Mouse (Mus musculus) myocyte (in vitro differentiated cells): ENCODE results near the gene Nuak1. TPM values are rescaled to one million over a fixed set of nuclear protein-coding genes. Genes with fewer than 3 reads are reported as not detected.

ENCODE experiments used
- H3K27me3 ChIP-seq: one replicate; pipeline ENCODE4 v1.6.1; 2011; ENCODE audit not compliant: control insufficient read depth, insufficient read depth, insufficient read length
- H3K36me3 ChIP-seq: one replicate; pipeline ENCODE4 v1.6.1; 2011; ENCODE audit not compliant: control insufficient read depth, insufficient read depth
- H3K4me2 ChIP-seq: one replicate; pipeline ENCODE4 v1.6.1; 2011; ENCODE audit warnings: low read depth, control low read depth
- H3K4me3 ChIP-seq: one replicate; pipeline ENCODE4 v1.5.1; 2011; ENCODE audit warnings: mild to moderate bottlenecking, control low read depth, moderate library complexity
- H3K79me2 ChIP-seq: one replicate; pipeline ENCODE4 v1.6.1; 2011; ENCODE audit not compliant: control insufficient read depth, insufficient read depth
- H3ac ChIP-seq: one replicate; pipeline ENCODE4 v1.6.1; 2011; ENCODE audit not compliant: control insufficient read depth, insufficient read length
- CEBPB ChIP-seq: IDR thresholded peaks from 2 replicates; pipeline ENCODE4 v1.6.1; 2011; ENCODE audit warnings: mild to moderate bottlenecking, moderate library complexity; ENCODE audit not compliant: poor library complexity, insufficient read depth, severe bottlenecking
- E2F4 ChIP-seq: IDR thresholded peaks from one replicate; pipeline ENCODE4 v1.6.1; 2011; ENCODE audit warnings: mild to moderate bottlenecking, control low read depth, moderate library complexity; ENCODE audit not compliant: insufficient read depth
- MAX ChIP-seq: IDR thresholded peaks from one replicate; pipeline ENCODE4 v1.6.1; 2011; ENCODE audit warnings: low read depth, mild to moderate bottlenecking, control low read depth
- MYOD1 ChIP-seq, 3 experiments: IDR thresholded peaks; one replicate each; pipeline ENCODE4 v1.6.1; 2011; ENCODE audit warnings: control low read depth in 2 of 3, low read depth in 2 of 3, mild to moderate bottlenecking in 2 of 3, moderate library complexity in 1 of 3; ENCODE audit not compliant: insufficient read length in 2 of 3, control insufficient read depth in 1 of 3
- MYOG ChIP-seq, 3 experiments: IDR thresholded peaks; one replicate each; pipeline ENCODE4 v1.6.1; 2011; ENCODE audit warnings: control low read depth in 2 of 3, low read depth in 2 of 3, mild to moderate bottlenecking in 2 of 3; ENCODE audit not compliant: insufficient read length in 2 of 3, control insufficient read depth in 1 of 3, insufficient read depth in 1 of 3
- POLR2A ChIP-seq: IDR thresholded peaks from one replicate; pipeline ENCODE4 v1.6.1; 2011; ENCODE audit warnings: low read depth, mild to moderate bottlenecking, control low read depth, moderate library complexity; ENCODE audit not compliant: insufficient read length
- POLR2AphosphoS2 ChIP-seq: IDR thresholded peaks from one replicate; pipeline ENCODE4 v1.6.1; 2011; ENCODE audit warnings: low read depth, control low read depth; ENCODE audit not compliant: insufficient read length
- REST ChIP-seq: IDR thresholded peaks from one replicate; pipeline ENCODE4 v1.6.1; 2011; ENCODE audit warnings: mild to moderate bottlenecking, control low read depth, moderate library complexity; ENCODE audit not compliant: insufficient read depth, insufficient read length
- SRF ChIP-seq: IDR thresholded peaks from one replicate; pipeline ENCODE4 v1.6.1; 2011; ENCODE audit warnings: low read depth; ENCODE audit not compliant: control insufficient read depth, insufficient read length
- TCF12 ChIP-seq: IDR thresholded peaks from one replicate; pipeline ENCODE4 v1.6.1; 2011; ENCODE audit warnings: mild to moderate bottlenecking, control low read depth; ENCODE audit not compliant: poor library complexity, insufficient read depth, severe bottlenecking
- TCF3 ChIP-seq: IDR thresholded peaks from one replicate; pipeline ENCODE4 v1.6.1; 2011; ENCODE audit warnings: low read depth, control low read depth; ENCODE audit not compliant: insufficient read length
- USF1 ChIP-seq: IDR thresholded peaks from one replicate; pipeline ENCODE4 v1.6.1; 2011; ENCODE audit warnings: low read depth, mild to moderate bottlenecking, control low read depth, moderate library complexity
- polyA plus RNA-seq: library from polyadenylated mRNA; unstranded; fragments of >200 nt; fragmentation: generic; extraction: Trizol; gene quantifications from one replicate; pipeline ENCODE4 v1.2.1, GENCODE M21; 2012; ENCODE audit warnings: missing spikeins

Nuak1 gene
- polyA plus RNA-seq, 1 experiment, result 21.8 TPM

- no peaks in the 10 kb centered on the region for H3K27me3 ChIP-seq
- TF ChIP-seq TCF12 (no peak), POLR2A (no peak), E2F4 (no peak), REST (no peak), USF1 (peak; percentile 73), CEBPB (no peak)
- H3K79me2 ChIP-seq, result no peaks in the 10 kb centered on the region
- H3ac ChIP-seq, result no peak overlapping the region
- no peak overlapping the region for H3K4me3 ChIP-seq
- no peak overlapping the region for H3K4me2 ChIP-seq
- H3K36me3 ChIP-seq, result no peaks in the 10 kb centered on the region
Observed at GRCm38 (mm10) chr10:84465511-84465910, 25.1 kb upstream of the Nuak1 start.

GRCm38 (mm10) chr10:84460420-84461101, 20.2 kb upstream of the Nuak1 start:
- Histone ChIP-seq H3K4me2 (no peak overlapping the region), H3K27me3 (no peaks in the 10 kb centered on the region), H3K36me3 (no peaks in the 10 kb centered on the region), H3K4me3 (no peak overlapping the region), H3ac (no peak overlapping the region), H3K79me2 (no peaks in the 10 kb centered on the region)
- TF ChIP-seq MAX, result no peak
- TF ChIP-seq MYOG (IDR thresholded peaks at IDR 0.05; ENCODE audit: control insufficient read depth in 1 of 3, insufficient read depth in 1 of 3, insufficient read length in 2 of 3, low read depth in 2 of 3), result no peak
- TF ChIP-seq E2F4, result no peak

GRCm38 (mm10) chr10:84458094-84458493, 17.7 kb upstream of the Nuak1 start:
- H3K79me2 ChIP-seq, result no peaks in the 10 kb centered on the region
- no peaks in the 10 kb centered on the region for H3K27me3 ChIP-seq
- H3K4me2 ChIP-seq, result no peak overlapping the region
- H3K4me3 ChIP-seq, result no peak overlapping the region
- no peaks in the 10 kb centered on the region for H3K36me3 ChIP-seq
- TF ChIP-seq CEBPB (no peak), MAX (no peak), POLR2AphosphoS2 (no peak), USF1 (no peak), TCF12 (no peak), MYOD1 (IDR thresholded peaks at IDR 0.05; ENCODE audit: control insufficient read depth in 1 of 3, insufficient read length in 2 of 3, low read depth in 2 of 3) (no peak), MYOG (IDR thresholded peaks at IDR 0.05; ENCODE audit: control insufficient read depth in 1 of 3, insufficient read depth in 1 of 3, insufficient read length in 2 of 3, low read depth in 2 of 3) (no peak), TCF3 (no peak), POLR2A (no peak), E2F4 (no peak), SRF (no peak), REST (no peak)
- no peak overlapping the region for H3ac ChIP-seq

- Histone ChIP-seq H3K36me3 (no peaks in the 10 kb centered on the region), H3K4me2 (no peak overlapping the region), H3ac (no peak overlapping the region), H3K4me3 (no peak overlapping the region), H3K27me3 (no peaks in the 10 kb centered on the region), H3K79me2 (no peaks in the 10 kb centered on the region)
- no peak for TF ChIP-seq MYOG (IDR thresholded peaks at IDR 0.05; ENCODE audit: control insufficient read depth in 1 of 3, insufficient read depth in 1 of 3, insufficient read length in 2 of 3, low read depth in 2 of 3)
- TF ChIP-seq TCF3, result no peak
- TF ChIP-seq POLR2A, result no peak
- no peak for TF ChIP-seq CEBPB
- no peak for TF ChIP-seq MYOD1 (IDR thresholded peaks at IDR 0.05; ENCODE audit: control insufficient read depth in 1 of 3, insufficient read length in 2 of 3, low read depth in 2 of 3)
- TF ChIP-seq SRF, result no peak
- no peak for TF ChIP-seq TCF12
- TF ChIP-seq USF1, result no peak
- TF ChIP-seq MAX, result no peak
- no peak for TF ChIP-seq POLR2AphosphoS2
- TF ChIP-seq REST, result no peak
Observed at GRCm38 (mm10) chr10:84457539-84457938, 17.1 kb upstream of the Nuak1 start.

- H3ac ChIP-seq, result no peak overlapping the region
- H3K4me3 ChIP-seq, result no peak overlapping the region
- H3K36me3 ChIP-seq, result no peaks in the 10 kb centered on the region
- no peaks in the 10 kb centered on the region for H3K27me3 ChIP-seq
- no peak overlapping the region for H3K4me2 ChIP-seq
- no peak for TF ChIP-seq USF1
- no peak for TF ChIP-seq POLR2A
- no peak for TF ChIP-seq MYOD1 (IDR thresholded peaks at IDR 0.05; ENCODE audit: control insufficient read depth in 1 of 3, insufficient read length in 2 of 3, low read depth in 2 of 3)
- TF ChIP-seq TCF12, result no peak
- H3K79me2 ChIP-seq, result no peaks in the 10 kb centered on the region
Observed at GRCm38 (mm10) chr10:84456632-84457320, 16.4 kb upstream of the Nuak1 start.
